Mouse (Mus musculus): ENCODE data around the gene Wdr83os. TPM values are rescaled to one million over a fixed set of nuclear protein-coding genes. Genes with fewer than 3 reads are reported as not detected.
A peak's percentile ranks its signal among the peaks of the same experiment; 100 is the strongest.
"Not testable (repeated sequence)": the region's sequence is repeated elsewhere in the genome, so short reads cannot be mapped to it uniquely, and the experiment has no call there.

Wdr83os gene
- polyA plus RNA-seq, 1 experiment from 2014 or later: 118 TPM

DNA sequence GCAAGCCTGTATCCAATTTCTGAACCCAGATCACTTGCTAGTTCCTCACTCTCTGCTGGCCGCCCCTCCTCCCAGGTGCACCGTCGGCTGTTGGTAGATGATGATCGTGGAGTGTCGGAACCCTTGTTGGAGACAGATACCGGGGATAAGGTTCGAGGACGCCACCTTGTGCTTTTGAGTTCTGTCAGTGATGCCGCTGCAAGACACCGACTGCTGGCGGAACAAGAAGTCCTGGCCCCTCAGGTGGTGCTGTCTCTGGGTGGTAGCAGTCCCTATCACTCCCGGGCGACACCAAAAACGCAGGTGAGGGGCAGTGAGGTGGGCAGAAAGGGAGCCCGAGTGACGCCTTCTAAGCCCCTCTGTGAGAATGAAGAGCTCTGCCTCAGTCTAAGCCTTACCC lies 15.7 kb downstream of the Wdr83os start:
- no peak overlapping the region for H3K4me2 ChIP-seq
- no peaks in the 10 kb centered on the region for H3K9me3 ChIP-seq
- no peak overlapping the region for H3K27ac ChIP-seq
- H3K36me3 ChIP-seq (replicated peaks): peaks cover 60% of the 10 kb centered on the region
- ATAC-seq (ENCODE audit: low FRiP score): no peak
- H3K9ac ChIP-seq: no peak overlapping the region
- no peaks in the 10 kb centered on the region for H3K4me1 ChIP-seq
- H3K4me3 ChIP-seq (replicated peaks): no peak overlapping the region
- 94% methylated on average over 16 of the region's 16 CpGs for WGBS
- no peaks in the 10 kb centered on the region for H3K27me3 ChIP-seq

DNA sequence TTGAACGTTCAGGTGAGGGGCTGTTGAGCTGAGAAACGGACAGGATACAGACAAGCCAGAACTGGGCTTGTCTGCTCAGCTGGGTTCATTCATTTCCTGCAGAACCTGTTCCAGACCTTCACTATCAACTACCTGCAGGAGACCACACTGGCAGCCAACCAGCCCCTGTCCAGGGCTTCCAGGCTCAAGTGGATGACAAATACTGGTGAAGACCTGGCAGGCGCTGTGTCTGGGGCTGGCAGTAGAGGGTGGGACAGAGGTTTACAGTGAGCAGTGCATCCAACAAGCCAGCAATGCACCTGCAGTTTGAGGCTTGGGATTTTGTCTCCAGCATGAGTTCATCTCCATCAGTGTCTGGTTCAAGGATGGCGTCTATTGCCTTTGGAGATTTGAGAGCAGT lies 16.3 kb downstream of the Wdr83os start:
- ATAC-seq (ENCODE audit: low FRiP score): no peak
- WGBS: 96% methylated on average over 4 of the region's 4 CpGs

DNA sequence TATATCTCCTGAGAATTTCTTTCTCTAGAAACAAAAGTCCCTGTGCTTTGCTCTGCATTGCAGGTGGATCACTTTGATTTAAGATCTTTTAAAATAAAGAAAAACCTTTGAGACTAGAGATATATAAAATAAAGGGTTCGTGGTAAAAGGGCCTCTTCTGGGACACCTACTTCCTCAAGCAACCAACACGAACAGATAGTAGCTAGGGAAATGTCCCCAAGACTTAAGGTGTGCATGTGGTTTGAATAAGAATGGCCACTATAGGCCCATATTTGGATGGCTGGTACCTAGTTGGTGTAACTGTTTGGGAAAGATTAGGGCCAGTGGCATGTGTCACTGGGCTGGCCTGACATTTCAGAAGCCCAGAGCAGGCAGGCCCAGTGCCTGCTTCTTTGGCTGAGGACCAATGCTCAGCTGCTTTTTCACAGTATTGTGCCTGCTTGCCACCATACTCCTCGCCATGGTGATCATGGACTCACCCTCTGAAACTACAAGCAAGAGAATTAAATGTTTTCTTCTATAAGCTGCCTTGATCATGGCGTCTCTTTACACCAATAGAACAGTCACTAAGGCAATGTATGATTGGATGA lies 19.6 kb downstream of the Wdr83os start:
- no peak overlapping the region for H3K27ac ChIP-seq
- H3K36me3 ChIP-seq (replicated peaks): peaks cover 35% of the 10 kb centered on the region
- no peaks in the 10 kb centered on the region for H3K4me1 ChIP-seq
- H3K9ac ChIP-seq: no peak overlapping the region
- WGBS: 86% methylated on average over 4 of the region's 4 CpGs
- H3K27me3 ChIP-seq: no peaks in the 10 kb centered on the region
- ATAC-seq (ENCODE audit: low FRiP score): no peak
- H3K4me2 ChIP-seq: no peak overlapping the region
- no peaks in the 10 kb centered on the region for H3K9me3 ChIP-seq
- no peak overlapping the region for H3K4me3 ChIP-seq (replicated peaks)

More for the DNA sequence above, 16.3 kb downstream of the Wdr83os start:
- H3K36me3 ChIP-seq (replicated peaks): peaks cover 57% of the 10 kb centered on the region
- H3K4me1 ChIP-seq: no peaks in the 10 kb centered on the region
- no peak overlapping the region for H3K27ac ChIP-seq
- H3K4me3 ChIP-seq (replicated peaks): no peak overlapping the region
- no peak overlapping the region for H3K4me2 ChIP-seq
- H3K9me3 ChIP-seq: no peaks in the 10 kb centered on the region
- H3K9ac ChIP-seq: no peak overlapping the region
- no peaks in the 10 kb centered on the region for H3K27me3 ChIP-seq

DNA sequence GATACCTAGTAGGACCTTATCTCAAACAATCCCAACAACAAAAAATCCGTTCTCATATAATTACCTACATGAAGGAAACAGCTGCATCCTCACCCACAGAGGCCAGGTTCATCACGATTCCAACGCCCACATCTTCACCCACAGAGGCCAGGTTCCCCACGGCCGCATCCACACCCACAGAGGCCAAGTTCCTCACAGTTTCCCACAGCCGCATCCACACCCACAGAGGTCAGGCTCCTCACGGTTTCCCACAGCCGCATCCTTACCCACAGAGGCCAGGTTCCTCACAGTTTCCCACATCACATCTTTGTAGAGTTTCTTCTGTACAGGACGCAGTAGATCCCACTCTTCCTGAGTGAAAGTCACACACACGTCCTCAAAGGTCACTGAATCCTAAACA lies 32.7 kb downstream of the Wdr83os start:
- no peak overlapping the region for H3K9ac ChIP-seq
- no peaks in the 10 kb centered on the region for H3K27me3 ChIP-seq
- no peaks in the 10 kb centered on the region for H3K9me3 ChIP-seq
- H3K36me3 ChIP-seq (replicated peaks): peaks cover 14% of the 10 kb centered on the region
- H3K4me2 ChIP-seq: no peak overlapping the region
- H3K4me1 ChIP-seq: no peaks in the 10 kb centered on the region
- H3K4me3 ChIP-seq (replicated peaks): no peak overlapping the region
- ATAC-seq (ENCODE audit: low FRiP score): no peak
- no peak overlapping the region for H3K27ac ChIP-seq
- 95% methylated on average over 10 of the region's 10 CpGs for WGBS

DNA sequence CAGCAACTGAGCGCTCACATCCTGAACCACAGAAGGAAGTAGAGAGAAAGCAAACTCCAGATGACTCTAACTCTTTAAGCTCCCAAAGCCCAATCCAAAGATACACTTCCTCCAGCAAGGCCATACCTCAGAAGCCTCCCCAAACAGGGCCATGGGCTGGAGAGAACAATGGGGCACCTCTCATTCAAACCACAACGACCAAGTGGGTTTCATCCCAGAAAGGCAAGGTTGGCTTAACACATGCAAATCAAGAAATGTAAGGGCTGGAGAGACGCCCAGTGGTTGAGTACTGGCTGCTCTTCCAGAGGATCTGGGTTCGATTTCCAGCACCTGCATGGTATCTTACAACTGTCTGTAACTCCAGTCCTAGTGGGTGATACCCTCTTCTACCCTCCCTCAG lies 35.0 kb downstream of the Wdr83os start:
- H3K27me3 ChIP-seq: no peaks in the 10 kb centered on the region
- no peak overlapping the region for H3K9ac ChIP-seq
- 77% methylated on average over 4 of the region's 4 CpGs for WGBS
- H3K4me1 ChIP-seq: peaks cover 4% of the 10 kb centered on the region; the same call in 1 of the 2 replicates
- H3K27ac ChIP-seq: no peak overlapping the region
- H3K4me3 ChIP-seq (replicated peaks): no peak overlapping the region
- H3K4me2 ChIP-seq: no peak overlapping the region
- H3K9me3 ChIP-seq: no peaks in the 10 kb centered on the region
- ATAC-seq (ENCODE audit: low FRiP score): no peak
- peaks cover 3% of the 10 kb centered on the region for H3K36me3 ChIP-seq (replicated peaks)

DNA sequence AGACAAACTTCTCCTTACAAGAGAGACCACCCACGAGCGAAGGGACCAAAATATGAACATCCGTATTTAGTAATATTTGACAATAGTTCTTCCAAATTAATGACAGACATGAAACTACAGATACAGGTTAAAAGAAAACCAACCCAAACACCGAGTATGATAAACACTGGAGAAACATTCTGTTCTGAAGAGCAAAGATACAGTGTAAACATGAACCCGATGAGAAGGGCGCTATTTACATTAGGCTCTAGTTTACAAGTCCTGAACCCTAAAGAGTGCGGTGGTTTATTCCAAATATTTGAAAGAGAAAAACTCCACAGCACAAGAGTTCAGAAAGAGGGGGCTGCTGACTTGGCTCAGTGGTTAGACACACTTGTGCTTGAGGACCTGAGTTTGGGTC lies 36.4 kb downstream of the Wdr83os start:
- Histone ChIP-seq H3K27ac (no peak overlapping the region), H3K9ac (no peak overlapping the region), H3K4me3 (replicated peaks) (no peak overlapping the region), H3K27me3 (no peaks in the 10 kb centered on the region), H3K4me1 (peaks cover 4% of the 10 kb centered on the region; the same call in 1 of the 2 replicates), H3K36me3 (replicated peaks) (no peaks in the 10 kb centered on the region), H3K4me2 (no peak overlapping the region), H3K9me3 (no peaks in the 10 kb centered on the region)
- 93% methylated on average over 7 of the region's 7 CpGs for WGBS
- ATAC-seq (ENCODE audit: low FRiP score): no peak

DNA sequence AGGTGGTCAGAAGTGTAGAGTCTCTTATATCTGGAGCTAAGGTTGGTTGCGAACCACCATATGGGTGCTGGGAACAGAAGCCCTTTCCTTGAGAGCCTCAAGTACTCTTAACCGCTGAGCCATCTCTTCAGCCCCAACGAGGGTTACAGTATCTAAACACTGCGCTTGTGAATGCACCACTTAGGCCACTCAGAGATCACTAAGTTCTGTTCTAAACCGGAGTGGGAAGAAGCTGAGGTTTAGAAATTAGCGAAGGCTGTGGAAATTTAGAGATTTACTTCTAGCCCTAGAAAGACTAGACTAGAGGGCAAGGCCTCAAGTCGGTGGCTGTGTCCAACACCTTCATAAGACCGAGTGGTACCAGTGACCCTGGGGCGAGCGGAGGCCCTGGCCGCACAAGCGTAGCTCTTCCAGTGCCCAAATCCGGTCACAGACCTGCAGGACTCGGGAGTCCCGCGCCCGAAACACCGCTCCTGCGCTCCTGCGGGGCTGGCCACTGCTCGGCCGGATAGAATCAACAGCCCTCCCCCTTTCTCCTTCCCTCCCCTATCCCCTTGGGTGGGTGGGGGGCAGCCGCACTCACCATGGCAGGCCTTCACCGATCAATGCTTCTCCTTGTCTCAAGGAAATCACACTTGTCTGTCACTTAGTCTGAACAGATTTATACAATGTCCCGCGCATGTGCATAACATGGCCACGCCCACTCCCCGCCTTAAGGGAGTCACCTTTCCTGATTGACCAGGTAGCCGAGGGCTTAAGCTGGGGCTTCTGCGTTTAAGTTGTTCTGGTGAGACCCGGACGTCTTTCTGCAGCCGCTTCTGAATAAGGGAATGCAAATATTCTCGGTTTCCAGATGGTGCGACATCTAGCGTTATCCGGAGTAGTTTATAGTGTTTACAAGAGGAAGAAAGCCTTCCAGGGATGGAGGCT lies 38.8 kb downstream of the Wdr83os start:
- H3K27me3 ChIP-seq: 0 out of 2 replicates have a peak, but pooled peaks cover 6% of the 10 kb centered on the region

DNA sequence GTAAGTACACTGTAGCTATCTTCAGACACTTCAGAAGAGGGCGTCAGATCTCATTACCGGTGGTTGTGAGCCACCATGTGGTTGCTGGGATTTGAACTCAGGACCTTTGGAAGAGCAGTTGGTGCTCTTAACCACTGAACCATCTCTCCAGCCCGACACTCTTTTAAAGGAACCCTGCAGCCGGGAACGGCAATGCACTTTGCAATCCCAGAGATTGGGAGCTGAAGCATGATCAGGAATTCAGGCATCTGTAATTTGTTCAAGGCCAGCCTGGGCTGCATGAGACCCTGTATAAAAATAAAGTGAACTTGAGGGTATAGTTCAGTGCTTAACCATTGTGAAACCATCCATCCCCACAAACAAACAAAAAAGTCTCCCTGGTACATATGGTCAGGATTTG lies 39.7 kb downstream of the Wdr83os start:
- H3K4me1 ChIP-seq; H3K4me2 ChIP-seq; ATAC-seq (ENCODE audit: low FRiP score); H3K4me3 ChIP-seq (replicated peaks); H3K27ac ChIP-seq; H3K9ac ChIP-seq; H3K27me3 ChIP-seq; H3K36me3 ChIP-seq (replicated peaks); H3K9me3 ChIP-seq: not testable (repeated sequence)
- WGBS: 74% methylated on average over 5 of the region's 5 CpGs

More for the DNA sequence above, 38.8 kb downstream of the Wdr83os start:
- H3K9me3 ChIP-seq: no peaks in the 10 kb centered on the region
- H3K4me1 ChIP-seq: peaks cover 4% of the 10 kb centered on the region; the same call in 1 of the 2 replicates
- 0 out of 2 replicates have a peak overlapping the region, but pooled peaks have one; percentile 31 for H3K27ac ChIP-seq
- peak overlapping the region; percentile 60 for H3K4me3 ChIP-seq (replicated peaks)
- H3K36me3 ChIP-seq (replicated peaks): no peaks in the 10 kb centered on the region
- peak; percentile 83 for ATAC-seq (ENCODE audit: low FRiP score)
- H3K4me2 ChIP-seq: peak overlapping the region; percentile 77
- WGBS: 8% methylated on average over 37 of the region's 37 CpGs
- H3K9ac ChIP-seq: peak overlapping the region; percentile 67

DNA sequence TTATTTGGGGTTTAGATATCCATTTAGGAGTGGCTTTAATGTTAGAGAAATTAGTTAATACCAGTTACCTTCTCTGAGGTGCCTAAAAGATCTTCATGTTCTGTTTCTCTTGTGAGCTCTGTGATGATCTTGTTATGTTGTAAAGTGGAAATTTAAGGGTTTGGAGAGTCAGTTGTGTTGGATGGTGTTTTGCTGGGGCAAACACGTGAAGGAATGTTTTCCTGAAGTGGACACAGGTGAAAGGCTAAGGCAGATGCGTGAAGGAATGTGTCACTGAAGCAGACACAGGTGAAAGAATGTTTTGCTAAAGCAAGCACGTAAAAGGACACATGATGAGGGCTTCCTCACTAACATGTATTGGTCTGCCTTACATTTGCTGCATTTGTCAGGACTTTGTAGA lies 42.5 kb downstream of the Wdr83os start, which contains the start of gene Zfp791:
Gene Zfp791 (minus strand): TSS at position 101 of the 400 bp plus-strand sequence.
- no peaks in the 10 kb centered on the region for H3K36me3 ChIP-seq (replicated peaks)
- peaks cover 4% of the 10 kb centered on the region; the same call in 1 of the 2 replicates for H3K4me1 ChIP-seq
- no peaks in the 10 kb centered on the region for H3K9me3 ChIP-seq
- H3K4me3 ChIP-seq (replicated peaks): no peak within 1 kb of the TSS
- H3K27ac ChIP-seq: no peak within 1 kb of the TSS
- no peak for ATAC-seq (ENCODE audit: low FRiP score)
- 0 out of 2 replicates have a peak, but pooled peaks cover 7% of the 10 kb centered on the region for H3K27me3 ChIP-seq
- H3K9ac ChIP-seq: no peak within 1 kb of the TSS
- H3K4me2 ChIP-seq: no peak within 1 kb of the TSS
- WGBS: 79% methylated on average over 3 of the region's 3 CpGs

DNA sequence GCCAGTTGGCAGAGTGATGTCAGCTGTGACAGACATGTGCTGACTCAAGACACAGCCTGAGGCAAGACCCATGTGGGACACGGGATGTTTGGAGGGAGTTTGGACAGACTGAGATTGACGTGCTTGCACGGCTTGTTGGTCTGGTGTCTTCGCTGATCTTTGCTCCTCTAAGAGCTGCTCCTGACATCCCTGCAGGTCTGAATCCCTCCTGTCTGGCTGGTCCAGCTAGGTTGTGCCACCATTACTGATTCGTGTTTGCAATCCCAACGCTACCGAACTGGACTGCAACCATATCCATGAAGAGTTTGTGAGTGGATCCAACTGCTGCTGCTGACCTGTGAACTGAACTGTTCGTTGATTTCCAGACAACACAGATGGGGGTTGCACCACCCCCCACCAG lies 43.2 kb downstream of the Wdr83os start:
- ATAC-seq (ENCODE audit: low FRiP score): no peak
- 94% methylated on average over 8 of the region's 8 CpGs for WGBS
- peaks cover 4% of the 10 kb centered on the region; the same call in 1 of the 2 replicates for H3K4me1 ChIP-seq

More for the DNA sequence above, 43.2 kb downstream of the Wdr83os start:
- Histone ChIP-seq H3K9me3 (no peaks in the 10 kb centered on the region), H3K36me3 (replicated peaks) (no peaks in the 10 kb centered on the region), H3K4me3 (replicated peaks) (no peak overlapping the region), H3K4me2 (no peak overlapping the region), H3K27ac (no peak overlapping the region), H3K27me3 (0 out of 2 replicates have a peak, but pooled peaks cover 7% of the 10 kb centered on the region), H3K9ac (no peak overlapping the region)

Data from forebrain, embryonic 12.5 days (tissue).